Mouse (Mus musculus) neural tube, embryonic 11.5 days (tissue): ENCODE results near the gene Slc41a3. TPM values are rescaled to one million over a fixed set of nuclear protein-coding genes. Genes with fewer than 3 reads are reported as not detected.

ENCODE experiments used
- ATAC-seq: fragments of 200-750 bp; cut with Nextera tagmentation; 2 replicates; pipeline ENCODE4 v1.8.0; 2017; ENCODE audit warnings: moderate number of reproducible peaks, mild to moderate bottlenecking, moderate TSS enrichment, moderate library complexity; ENCODE audit not compliant: insufficient read depth, low FRiP score, low TSS enrichment
- DNase-seq: peaks from one replicate; pipeline ENCODE4 v3.0.0-alpha.2; 2015; ENCODE audit warnings: low spot score
- H3K27ac ChIP-seq: fragments of 300-500 bp; sonication (generic); 2 replicates; pipeline ENCODE4 v1.5.1; 2014; ENCODE audit warnings: low read depth, mild to moderate bottlenecking, low read length
- H3K27me3 ChIP-seq: fragments of 300-500 bp; sonication (generic); 2 replicates; pipeline ENCODE4 v1.6.1; 2014; ENCODE audit warnings: mild to moderate bottlenecking, low read length, mixed read lengths; ENCODE audit not compliant: control insufficient read depth, insufficient read depth
- H3K36me3 ChIP-seq: fragments of 300-500 bp; sonication (generic); 2 replicates; pipeline ENCODE4 v1.6.1; 2014; ENCODE audit warnings: mild to moderate bottlenecking, low read length, moderate library complexity, mixed read lengths; ENCODE audit not compliant: control insufficient read depth, insufficient read depth
- H3K4me1 ChIP-seq: fragments of 300-500 bp; sonication (generic); 2 replicates; pipeline ENCODE4 v1.6.1; 2014; ENCODE audit warnings: low read length, mixed read lengths; ENCODE audit not compliant: control insufficient read depth, insufficient read depth
- H3K4me2 ChIP-seq: fragments of 300-500 bp; sonication (generic); 2 replicates; pipeline ENCODE4 v1.6.1; 2014; ENCODE audit warnings: low read depth, mild to moderate bottlenecking, moderate library complexity
- H3K4me3 ChIP-seq: fragments of 300-500 bp; sonication (generic); 2 replicates; pipeline ENCODE4 v1.5.1; 2014; ENCODE audit warnings: low read depth, low read length
- H3K9ac ChIP-seq: fragments of 300-500 bp; sonication (generic); 2 replicates; pipeline ENCODE4 v1.6.1; 2014; ENCODE audit warnings: mild to moderate bottlenecking, low read length
- H3K9me3 ChIP-seq: fragments of 300-500 bp; sonication (generic); 2 replicates; pipeline ENCODE4 v1.6.1; 2016; ENCODE audit warnings: low read length; ENCODE audit not compliant: control insufficient read depth
- WGBS: fragments of 180-500 bp; shearing (Covaris S2); extraction: QIAGEN DNeasy Blood & Tissue Kit; methylation state at CpG from one replicate; pipeline ENCODE4 v1.1.7; 2014; 5-methylcytosine and 5-hydroxymethylcytosine counted together
- polyA plus RNA-seq: library from polyadenylated mRNA; unstranded; fragments of >200 nt; fragmentation: Nextera tagmentation; extraction: Ambion mirVana; gene quantifications from 2 replicates; pipeline ENCODE4 v1.2.1, GENCODE M21; 2014

Slc41a3 gene
- polyA plus RNA-seq, 1 experiment from 2014 or later, result 2.7 TPM

GRCm38 (mm10) chr6:90660398-90661028 is 56.0 kb downstream of the Slc41a3 start:
- Histone ChIP-seq H3K4me1 (no peaks in the 10 kb centered on the region), H3K9me3 (no peaks in the 10 kb centered on the region), H3K4me2 (no peak overlapping the region), H3K4me3 (no peak overlapping the region), H3K9ac (no peak overlapping the region), H3K27me3 (no peaks in the 10 kb centered on the region), H3K27ac (no peak overlapping the region), H3K36me3 (peaks cover 13% of the 10 kb centered on the region)
- 87% methylated on average over 20 of the region's 20 CpGs for WGBS
- ATAC-seq (no peak), DNase-seq (no peak)

- peaks cover 16% of the 10 kb centered on the region for H3K36me3 ChIP-seq
- H3K27me3 ChIP-seq, result no peaks in the 10 kb centered on the region
- H3K9me3 ChIP-seq, result no peaks in the 10 kb centered on the region
- no peak overlapping the region for H3K27ac ChIP-seq
- DNase-seq (no peak), ATAC-seq (no peak)
- 89% methylated on average over 11 of the region's 11 CpGs for WGBS
- no peak overlapping the region for H3K9ac ChIP-seq
- H3K4me3 ChIP-seq, result no peak overlapping the region
- H3K4me1 ChIP-seq, result no peaks in the 10 kb centered on the region
- no peak overlapping the region for H3K4me2 ChIP-seq
These were observed 56.5 kb downstream of the Slc41a3 start for GRCm38 (mm10) chr6:90661029-90661399.

- no peak overlapping the region for H3K4me3 ChIP-seq
- peaks cover 17% of the 10 kb centered on the region for H3K36me3 ChIP-seq
- H3K27me3 ChIP-seq, result no peaks in the 10 kb centered on the region
- no peak overlapping the region for H3K4me2 ChIP-seq
- H3K27ac ChIP-seq, result 0 out of 2 replicates have a peak overlapping the region, but pooled peaks have one; percentile 8
- H3K9ac ChIP-seq, result no peak overlapping the region
- no peaks in the 10 kb centered on the region for H3K4me1 ChIP-seq
- WGBS, result over 99% methylated on average over 5 of the region's 5 CpGs
- no peaks in the 10 kb centered on the region for H3K9me3 ChIP-seq
- no peak for DNase-seq
- 0 out of 2 replicates have a peak, but pooled peaks have one; percentile 3 for ATAC-seq
These were observed 57.6 kb downstream of the Slc41a3 start for GRCm38 (mm10) chr6:90662148-90662547.

DNA sequence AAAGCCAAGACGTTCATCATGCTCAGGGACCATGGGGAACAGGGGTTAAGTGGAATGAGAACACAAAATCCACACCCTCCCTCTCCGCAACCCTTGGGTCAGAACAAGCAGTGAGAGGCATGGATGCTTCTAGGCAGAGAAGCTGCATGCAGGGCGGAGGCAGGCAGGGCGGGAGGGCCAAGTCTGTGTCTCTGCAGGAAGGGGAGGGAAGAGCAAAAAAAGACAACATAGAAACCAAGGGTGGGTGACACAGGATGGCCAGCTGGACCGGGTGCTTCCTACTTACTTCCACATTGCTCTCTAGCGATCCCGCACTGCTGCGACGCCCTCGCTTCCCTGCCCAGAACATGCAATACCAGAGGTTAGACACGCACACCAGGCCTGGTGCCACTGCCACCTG is 59.2 kb downstream of the Slc41a3 start:
- H3K4me1 ChIP-seq, result no peaks in the 10 kb centered on the region
- H3K9me3 ChIP-seq, result no peaks in the 10 kb centered on the region
- H3K27ac ChIP-seq, result no peak overlapping the region
- ATAC-seq (no peak), DNase-seq (no peak)
- H3K36me3 ChIP-seq, result peaks cover 25% of the 10 kb centered on the region
- H3K9ac ChIP-seq, result no peak overlapping the region
- H3K4me3 ChIP-seq, result no peak overlapping the region
- WGBS, result 85% methylated on average over 11 of the region's 11 CpGs
- no peak overlapping the region for H3K4me2 ChIP-seq
- no peaks in the 10 kb centered on the region for H3K27me3 ChIP-seq

GRCm38 (mm10) chr6:90668693-90669092 is 64.2 kb downstream of the Slc41a3 start:
- Histone ChIP-seq H3K27ac (no peak overlapping the region), H3K27me3 (no peaks in the 10 kb centered on the region), H3K4me1 (no peaks in the 10 kb centered on the region), H3K4me2 (no peak overlapping the region), H3K36me3 (peaks cover 24% of the 10 kb centered on the region), H3K9me3 (no peaks in the 10 kb centered on the region), H3K4me3 (no peak overlapping the region), H3K9ac (no peak overlapping the region)
- no peak for DNase-seq
- WGBS, result 80% methylated on average over 9 of the region's 9 CpGs
- no peak for ATAC-seq

DNA sequence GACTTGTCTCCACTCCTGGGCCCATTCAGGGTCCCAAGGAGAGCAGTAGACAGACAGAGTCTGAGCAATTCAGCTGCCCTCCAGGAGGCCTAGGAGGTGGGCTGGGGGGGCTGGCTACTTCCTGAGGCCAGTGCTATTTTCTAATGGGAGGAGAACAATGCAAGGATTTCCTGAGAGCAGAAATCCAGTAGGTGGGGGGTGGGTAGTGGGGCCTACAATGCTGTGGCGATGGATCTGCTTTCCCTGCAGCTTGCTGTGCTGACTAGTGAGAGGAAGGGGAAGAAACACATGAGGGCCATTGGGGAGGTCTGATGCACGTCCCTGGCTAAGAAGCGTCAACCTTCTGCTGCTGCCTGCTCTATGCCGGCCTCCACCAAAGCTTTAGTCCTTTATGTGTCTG is 74.2 kb downstream of the Slc41a3 start:
- H3K36me3 ChIP-seq, result peaks cover 13% of the 10 kb centered on the region
- no peak for ATAC-seq
- no peaks in the 10 kb centered on the region for H3K27me3 ChIP-seq
- H3K27ac ChIP-seq, result no peak overlapping the region
- no peak for DNase-seq
- no peaks in the 10 kb centered on the region for H3K9me3 ChIP-seq
- H3K9ac ChIP-seq, result no peak overlapping the region
- 76% methylated on average over 4 of the region's 4 CpGs for WGBS
- H3K4me1 ChIP-seq, result no peaks in the 10 kb centered on the region
- H3K4me3 ChIP-seq, result no peak overlapping the region
- no peak overlapping the region for H3K4me2 ChIP-seq

DNA sequence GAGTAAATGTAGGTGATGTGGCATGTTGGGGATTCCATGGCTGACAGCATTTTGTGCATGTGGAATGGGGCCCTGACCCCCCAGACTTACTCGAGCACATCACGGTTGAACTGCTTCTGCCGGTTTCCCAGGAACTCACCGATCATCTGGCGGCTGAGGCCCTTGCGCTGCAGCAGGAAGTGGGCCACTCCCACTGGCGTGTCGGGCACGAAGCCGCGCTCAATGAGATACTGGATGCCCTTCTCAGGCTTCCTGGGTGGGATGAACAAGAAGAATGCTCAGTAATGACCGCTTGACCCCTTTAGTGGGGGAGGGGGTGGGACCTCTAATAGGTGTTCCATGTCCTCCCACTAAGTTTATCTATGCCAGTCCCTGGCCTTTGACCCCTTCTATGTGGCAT is 75.9 kb downstream of the Slc41a3 start:
- no peaks in the 10 kb centered on the region for H3K4me1 ChIP-seq
- H3K4me2 ChIP-seq, result no peak overlapping the region
- WGBS, result 90% methylated on average over 12 of the region's 12 CpGs
- H3K27ac ChIP-seq, result no peak overlapping the region
- H3K9me3 ChIP-seq, result no peaks in the 10 kb centered on the region
- H3K9ac ChIP-seq, result no peak overlapping the region; the same call in 1 of the 2 replicates
- no peak for DNase-seq
- H3K36me3 ChIP-seq, result peaks cover 11% of the 10 kb centered on the region
- no peak overlapping the region for H3K4me3 ChIP-seq
- ATAC-seq, result no peak
- no peaks in the 10 kb centered on the region for H3K27me3 ChIP-seq

GRCm38 (mm10) chr6:90683831-90684532 is 79.5 kb downstream of the Slc41a3 start:
- WGBS, result 80% methylated on average over 3 of the region's 3 CpGs
- no peak overlapping the region for H3K4me3 ChIP-seq
- H3K9ac ChIP-seq, result no peak overlapping the region
- H3K9me3 ChIP-seq, result no peaks in the 10 kb centered on the region
- no peak for DNase-seq
- peaks cover under 1% of the 10 kb centered on the region; the same call in 1 of the 2 replicates for H3K36me3 ChIP-seq
- no peaks in the 10 kb centered on the region for H3K27me3 ChIP-seq
- H3K4me1 ChIP-seq, result no peaks in the 10 kb centered on the region
- H3K27ac ChIP-seq, result no peak overlapping the region
- ATAC-seq, result no peak
- H3K4me2 ChIP-seq, result no peak overlapping the region

DNA sequence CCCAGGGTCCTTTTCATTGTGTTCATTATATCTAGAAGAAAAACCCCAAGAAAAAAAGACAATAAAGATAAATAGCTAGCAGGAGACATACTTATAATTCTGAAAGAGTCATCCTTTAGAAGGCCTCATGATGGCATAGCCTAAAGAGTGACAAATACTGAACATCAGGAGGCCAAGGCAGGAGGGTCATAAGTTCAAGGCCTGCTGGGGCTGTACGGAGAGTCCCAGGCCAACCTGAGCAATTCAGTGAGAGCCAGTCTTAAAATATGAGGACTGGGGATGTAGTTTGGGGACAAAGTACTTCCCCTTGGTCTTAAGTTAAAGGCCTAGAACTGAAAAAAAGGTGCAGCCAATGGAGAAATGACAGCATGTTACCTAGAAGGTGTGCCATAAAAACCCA is 82.3 kb downstream of the Slc41a3 start:
- Histone ChIP-seq H3K36me3 (peaks cover 6% of the 10 kb centered on the region), H3K9ac (no peak overlapping the region), H3K4me2 (no peak overlapping the region), H3K4me3 (no peak overlapping the region), H3K27ac (no peak overlapping the region), H3K4me1 (no peaks in the 10 kb centered on the region), H3K9me3 (no peaks in the 10 kb centered on the region), H3K27me3 (no peaks in the 10 kb centered on the region)
- DNase-seq, result no peak
- no peak for ATAC-seq
- 65% methylated on average over 1 of the region's 1 CpGs for WGBS
